ENCODE assay signal across 8 mouse cellular contexts in genomic region chr6:39419851-39420721, GRCm38 (mm10). TPM values are rescaled to one million over a fixed set of nuclear protein-coding genes. Genes with fewer than 3 reads are reported as not detected.
DNase-seq lines count a peak whose midpoint lies in the region; ATAC-seq lines count a peak whose summit lies in the region.

Gene Mkrn1 (minus strand): TSS chr6:39420462.

- 0% methylated on average over 73 of the region's 82 CpGs for WGBS in hindbrain, embryonic 16.5 days
- under 1% methylated on average over 66 of the region's 82 CpGs for WGBS in macrophage (ENCODE audit: missing documents)

- no peaks in the 10 kb centered on the region for H3K36me3 ChIP-seq in hindbrain, embryonic 16.5 days (ENCODE audit: control insufficient read depth, insufficient read depth, low read length)
- H3K36me3 ChIP-seq in macrophage (ENCODE audit: inconsistent target), result no peaks in the 10 kb centered on the region

- no peaks in the 10 kb centered on the region for H3K9me3 ChIP-seq in hindbrain, embryonic 16.5 days (ENCODE audit: control insufficient read depth, low read length)

- peak; percentile 97 for ATAC-seq in hindbrain, embryonic 16.5 days

- H3K79me2 ChIP-seq in macrophage (ENCODE audit: inconsistent target), result peaks cover 45% of the 10 kb centered on the region

- H3K4me1 ChIP-seq in hindbrain, embryonic 16.5 days (ENCODE audit: control insufficient read depth, insufficient read depth, low read depth, low read length), result peaks cover 11% of the 10 kb centered on the region

- DNase-seq in T-cell, adult 2 months (ENCODE audit: low spot score), result peak; percentile 84
- peak; percentile 90 to 93 for DNase-seq in cerebellum, postnatal 36 days
- DNase-seq in gastrocnemius, adult 18-20 months (ENCODE audit: low spot score), result peak; percentile 64
- DNase-seq in left cerebral cortex, adult 18-20 months (ENCODE audit: low spot score in 2 of 2), result peak; percentile 79 to 85
- peak; percentile 87 for DNase-seq in right cerebral cortex, adult 18-20 months
- DNase-seq in urinary bladder, postnatal 10 days (ENCODE audit: low spot score), result peak; percentile 18

- peak within 1 kb of the TSS; percentile 91 for H3K9ac ChIP-seq in hindbrain, embryonic 16.5 days (ENCODE audit: low read depth, low read length)

- H3K4me3 ChIP-seq in hindbrain, embryonic 16.5 days (ENCODE audit: low read length), result peak within 1 kb of the TSS; percentile 94
- peak within 1 kb of the TSS; percentile 72 for H3K4me3 ChIP-seq in macrophage (ENCODE audit: inconsistent target)

- H3K27ac ChIP-seq in hindbrain, embryonic 16.5 days (ENCODE audit: low read depth, low read length), result peak within 1 kb of the TSS; percentile 96
- peak within 1 kb of the TSS; percentile 68 for H3K27ac ChIP-seq in macrophage

- H3K4me2 ChIP-seq in hindbrain, embryonic 16.5 days (ENCODE audit: low read length), result peak within 1 kb of the TSS; percentile 71

- no peaks in the 10 kb centered on the region for H3K27me3 ChIP-seq in hindbrain, embryonic 16.5 days (replicated peaks; ENCODE audit: control insufficient read depth, insufficient read depth, low read length)

RNA-seq across cellular contexts. Expression of gene Mkrn1, which starts in this region (rescaled TPM):
- 10 to 100 TPM; 14.0 to 16.4 TPM for total RNA-seq in gastrocnemius, adult 18-20 months (2021)
- polyA plus RNA-seq in hindbrain, embryonic 16.5 days (2015; fragmentation: Nextera tagmentation; extraction: Ambion mirVana), result 237 and 243 TPM in 2 replicates
- 100 to 1,000 TPM; 130 to 131 TPM for total RNA-seq in left cerebral cortex, adult 18-20 months (2021)
- 100 to 1,000 TPM in 2 of 26 experiments, 10 to 100 TPM in 24; 34.5 to 123 (median 75.5) TPM for total RNA-seq in macrophage (2018; cell fraction: chromatin; rRNA removed)
- 100 to 1,000 TPM in 22 of 26 experiments, 10 to 100 TPM in 4; 88.1 to 147 (median 115) TPM for total RNA-seq in macrophage (2018; cell fraction: cytosol; rRNA removed)
- 100 to 1,000 TPM in 4 of 26 experiments, 10 to 100 TPM in 22; 41.3 to 129 (median 78.9) TPM for total RNA-seq in macrophage (2018; cell fraction: nucleus; rRNA removed)
- polyA plus RNA-seq in macrophage (2018), result 84.9 to 132 TPM (median 125 TPM) in 3 replicates

Comparison
In these comparisons a context has a peak if more than half of its experiments do, and no peak if none do; other contexts are left out.
1. Peak in every context shown above with its lines: DNase-seq, ATAC-seq, H3K4me3 ChIP-seq and H3K27ac ChIP-seq.
2. RNA of gene Mkrn1 (total RNA-seq): 130 to 131 TPM in left cerebral cortex, adult 18-20 months; 14.0 to 16.4 TPM in gastrocnemius, adult 18-20 months; every median in the first group is over 4 times any median in the second.
3. DNase-seq: peak in every context shown above with its lines; median percentile 92 in cerebellum, postnatal 36 days; 87 in right cerebral cortex, adult 18-20 months; 84 in T-cell, adult 2 months; 82 in left cerebral cortex, adult 18-20 months; 64 in gastrocnemius, adult 18-20 months; 18 in urinary bladder, postnatal 10 days.